Mouse (Mus musculus): ENCODE data around the gene Plpp4. TPM values are rescaled to one million over a fixed set of nuclear protein-coding genes. Genes with fewer than 3 reads are reported as not detected.

Gene Plpp4
- polyA plus RNA-seq (2012; rRNA removed): 0.26 TPM in 1 of 2 replicates, not detected in the other

DNA sequence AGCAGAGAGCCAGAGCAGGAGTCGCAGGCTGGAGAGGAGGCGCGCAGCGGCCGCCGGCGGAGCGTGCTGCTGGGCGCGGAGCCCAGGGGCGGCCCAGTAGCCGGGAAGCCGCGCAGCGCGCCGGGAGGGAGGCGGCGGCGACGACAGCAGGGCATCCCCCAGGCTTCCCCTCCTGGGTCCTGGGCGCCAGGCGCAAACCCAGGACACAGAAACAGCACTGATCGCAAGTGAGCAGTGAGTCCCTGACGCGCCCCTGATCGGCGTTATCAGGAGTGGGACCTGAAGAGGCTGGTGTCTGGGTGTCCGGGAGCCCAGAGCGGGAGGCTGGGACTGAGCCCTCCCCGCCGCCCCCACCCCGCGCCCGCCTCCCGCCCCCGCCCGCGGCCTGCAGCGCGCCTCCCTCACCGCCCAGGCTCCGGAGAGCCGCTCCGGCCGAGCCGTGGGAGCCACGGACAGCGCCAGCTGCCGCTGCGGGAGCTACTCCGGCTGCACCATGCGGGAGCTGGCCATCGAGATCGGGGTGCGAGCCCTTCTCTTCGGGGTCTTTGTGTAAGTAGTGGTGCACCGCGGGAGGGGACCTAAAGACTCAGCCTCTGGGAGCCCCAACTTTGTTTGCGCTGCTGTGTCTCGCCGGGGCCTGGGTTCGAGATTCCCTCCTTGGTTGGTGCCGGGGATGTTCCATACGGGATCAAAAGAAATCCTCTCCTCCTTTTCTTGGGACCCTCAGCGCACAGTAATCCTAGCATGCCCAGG lies at the start of gene Plpp4:
Gene Plpp4 (plus strand): TSS at position 411 of the 753 bp plus-strand sequence.
- TF ChIP-seq POLR2A (IDR thresholded peaks at IDR 0.05; ENCODE audit: control insufficient read depth, extremely low read depth, insufficient read depth, low read length, poor library complexity): no peak
- no peak for TF ChIP-seq CTCF (IDR thresholded peaks at IDR 0.05; ENCODE audit: borderline replicate concordance, control insufficient read depth, extremely low read depth, insufficient read depth, low read length, poor library complexity)
- Histone ChIP-seq H3K27me3 (ENCODE audit: control insufficient read depth, insufficient read depth, low read length) (no peaks in the 10 kb centered on the region), H3K27ac (ENCODE audit: control insufficient read depth, insufficient read depth, low read length) (no peak within 1 kb of the TSS), H3K4me3 (ENCODE audit: control insufficient read depth, insufficient read depth, low read length) (no peak within 1 kb of the TSS), H3K36me3 (ENCODE audit: control insufficient read depth, insufficient read depth, low read length) (no peaks in the 10 kb centered on the region), H3K4me1 (replicated peaks; ENCODE audit: control insufficient read depth, insufficient read depth, low read length) (no peaks in the 10 kb centered on the region)
- WGBS: 7% methylated on average over 62 of the region's 66 CpGs
- DNase-seq: no peak

DNA sequence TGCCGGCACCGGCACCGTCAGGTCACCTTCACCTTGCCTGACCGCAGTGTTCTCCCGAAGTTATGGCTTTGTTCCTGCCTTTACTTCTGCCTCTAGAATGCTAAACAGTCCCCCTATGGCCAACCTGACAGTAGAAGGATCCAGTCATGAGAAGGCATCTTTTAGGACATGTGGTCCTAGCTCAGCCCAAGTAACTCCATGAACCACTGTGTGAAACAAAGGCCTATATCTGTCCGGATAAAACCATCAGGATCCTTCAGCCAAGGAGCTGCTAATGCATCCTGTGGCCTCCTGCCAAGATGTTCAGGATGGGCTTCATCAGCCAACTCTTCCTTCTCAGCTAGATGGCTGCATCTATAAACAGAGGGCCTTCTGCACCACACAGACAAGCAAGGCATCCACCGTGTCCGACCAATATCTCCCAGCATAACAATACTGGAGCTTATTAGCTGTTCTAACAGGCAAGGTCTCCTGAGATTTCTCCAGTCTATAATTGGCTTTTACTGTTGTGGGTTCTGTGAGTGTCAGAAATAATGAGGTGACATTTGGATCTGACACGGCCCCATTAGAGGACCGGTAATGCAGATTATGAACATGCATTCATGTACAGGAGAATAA lies 40.8 kb upstream of the Plpp4 start:
- 95% methylated on average over 10 of the region's 10 CpGs for WGBS

DNA sequence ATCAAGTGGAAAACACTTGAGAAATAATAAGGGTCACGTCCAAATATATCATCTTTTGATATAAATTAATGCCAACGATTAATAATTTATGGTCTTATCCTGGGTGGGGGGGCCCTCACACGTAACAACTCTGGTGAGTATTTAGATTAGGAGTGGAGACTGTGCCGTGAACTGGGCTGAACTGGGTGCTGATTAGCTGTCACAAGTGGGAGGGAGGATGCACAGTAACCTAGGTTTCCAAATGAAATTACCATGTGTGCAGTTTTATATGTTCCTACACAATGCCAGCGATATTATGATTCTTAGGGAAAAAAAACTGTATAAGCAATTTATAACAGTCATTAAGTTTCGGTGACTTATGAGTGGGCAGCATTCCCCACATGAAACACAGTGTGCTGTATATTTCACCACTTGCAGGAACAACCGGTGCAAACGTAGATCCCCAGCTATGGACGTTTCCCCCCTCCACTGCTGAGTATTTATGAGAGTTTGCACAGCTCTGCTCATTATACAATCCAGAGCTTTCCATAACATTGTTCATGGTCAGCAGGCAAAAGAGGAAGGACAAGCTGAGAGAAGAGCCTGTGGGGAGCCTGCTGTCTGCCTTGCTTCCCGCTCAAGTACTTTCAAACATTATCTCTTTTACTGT lies 40.2 kb upstream of the Plpp4 start:
- H3K4me3 ChIP-seq (ENCODE audit: control insufficient read depth, insufficient read depth, low read length): no peak overlapping the region
- WGBS: 90% methylated on average over 10 of the region's 10 CpGs
- H3K36me3 ChIP-seq (ENCODE audit: control insufficient read depth, insufficient read depth, low read length): no peaks in the 10 kb centered on the region
- no peaks in the 10 kb centered on the region for H3K27me3 ChIP-seq (ENCODE audit: control insufficient read depth, insufficient read depth, low read length)
- TF ChIP-seq CTCF (IDR thresholded peaks at IDR 0.05; ENCODE audit: borderline replicate concordance, control insufficient read depth, extremely low read depth, insufficient read depth, low read length, poor library complexity) (no peak), POLR2A (IDR thresholded peaks at IDR 0.05; ENCODE audit: control insufficient read depth, extremely low read depth, insufficient read depth, low read length, poor library complexity) (no peak)
- H3K4me1 ChIP-seq (replicated peaks; ENCODE audit: control insufficient read depth, insufficient read depth, low read length): no peaks in the 10 kb centered on the region
- H3K27ac ChIP-seq (ENCODE audit: control insufficient read depth, insufficient read depth, low read length): no peak overlapping the region
- no peak for DNase-seq

More for the DNA sequence above, 40.8 kb upstream of the Plpp4 start:
- Histone ChIP-seq H3K27me3 (ENCODE audit: control insufficient read depth, insufficient read depth, low read length) (no peaks in the 10 kb centered on the region), H3K4me1 (replicated peaks; ENCODE audit: control insufficient read depth, insufficient read depth, low read length) (no peaks in the 10 kb centered on the region), H3K36me3 (ENCODE audit: control insufficient read depth, insufficient read depth, low read length) (no peaks in the 10 kb centered on the region), H3K27ac (ENCODE audit: control insufficient read depth, insufficient read depth, low read length) (no peak overlapping the region), H3K4me3 (ENCODE audit: control insufficient read depth, insufficient read depth, low read length) (no peak overlapping the region)
- no peak for DNase-seq
- TF ChIP-seq CTCF (IDR thresholded peaks at IDR 0.05; ENCODE audit: borderline replicate concordance, control insufficient read depth, extremely low read depth, insufficient read depth, low read length, poor library complexity): no peak

GRCm38 (mm10) chr7:129220948-129221347 lies 35.9 kb upstream of the Plpp4 start:
- Histone ChIP-seq H3K36me3 (ENCODE audit: control insufficient read depth, insufficient read depth, low read length) (no peaks in the 10 kb centered on the region), H3K4me1 (replicated peaks; ENCODE audit: control insufficient read depth, insufficient read depth, low read length) (no peaks in the 10 kb centered on the region), H3K27me3 (ENCODE audit: control insufficient read depth, insufficient read depth, low read length) (no peaks in the 10 kb centered on the region), H3K4me3 (ENCODE audit: control insufficient read depth, insufficient read depth, low read length) (no peak overlapping the region), H3K27ac (ENCODE audit: control insufficient read depth, insufficient read depth, low read length) (no peak overlapping the region)
- WGBS: 92% methylated on average over 9 of the region's 9 CpGs
- no peak for DNase-seq
- no peak for TF ChIP-seq POLR2A (IDR thresholded peaks at IDR 0.05; ENCODE audit: control insufficient read depth, extremely low read depth, insufficient read depth, low read length, poor library complexity)
- TF ChIP-seq CTCF (IDR thresholded peaks at IDR 0.05; ENCODE audit: borderline replicate concordance, control insufficient read depth, extremely low read depth, insufficient read depth, low read length, poor library complexity): no peak

DNA sequence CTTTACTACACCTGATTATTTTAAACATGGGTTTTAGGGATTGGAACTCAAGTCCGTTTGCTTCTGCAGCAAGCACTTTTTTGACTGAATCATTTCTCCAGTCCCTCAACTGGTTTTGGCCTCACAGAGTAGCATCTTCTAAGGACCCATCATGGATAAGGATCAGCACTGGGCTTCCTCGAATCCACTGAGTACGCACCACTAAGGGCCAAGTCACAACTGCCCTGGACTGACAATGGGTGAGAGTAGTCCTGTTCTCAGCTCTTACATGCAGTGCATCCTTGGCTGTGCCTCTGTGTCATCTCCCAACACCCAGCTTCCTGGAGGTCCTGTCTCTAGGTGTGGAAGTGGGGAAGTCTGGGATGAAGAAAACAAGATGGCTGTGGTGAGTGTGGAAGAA lies 35.2 kb upstream of the Plpp4 start:
- no peak for TF ChIP-seq CTCF (IDR thresholded peaks at IDR 0.05; ENCODE audit: borderline replicate concordance, control insufficient read depth, extremely low read depth, insufficient read depth, low read length, poor library complexity)
- TF ChIP-seq POLR2A (IDR thresholded peaks at IDR 0.05; ENCODE audit: control insufficient read depth, extremely low read depth, insufficient read depth, low read length, poor library complexity): no peak
- Histone ChIP-seq H3K4me3 (ENCODE audit: control insufficient read depth, insufficient read depth, low read length) (no peak overlapping the region), H3K36me3 (ENCODE audit: control insufficient read depth, insufficient read depth, low read length) (no peaks in the 10 kb centered on the region), H3K4me1 (replicated peaks; ENCODE audit: control insufficient read depth, insufficient read depth, low read length) (no peaks in the 10 kb centered on the region), H3K27me3 (ENCODE audit: control insufficient read depth, insufficient read depth, low read length) (no peaks in the 10 kb centered on the region), H3K27ac (ENCODE audit: control insufficient read depth, insufficient read depth, low read length) (no peak overlapping the region)
- no peak for DNase-seq
- 83% methylated on average over 3 of the region's 3 CpGs for WGBS

DNA sequence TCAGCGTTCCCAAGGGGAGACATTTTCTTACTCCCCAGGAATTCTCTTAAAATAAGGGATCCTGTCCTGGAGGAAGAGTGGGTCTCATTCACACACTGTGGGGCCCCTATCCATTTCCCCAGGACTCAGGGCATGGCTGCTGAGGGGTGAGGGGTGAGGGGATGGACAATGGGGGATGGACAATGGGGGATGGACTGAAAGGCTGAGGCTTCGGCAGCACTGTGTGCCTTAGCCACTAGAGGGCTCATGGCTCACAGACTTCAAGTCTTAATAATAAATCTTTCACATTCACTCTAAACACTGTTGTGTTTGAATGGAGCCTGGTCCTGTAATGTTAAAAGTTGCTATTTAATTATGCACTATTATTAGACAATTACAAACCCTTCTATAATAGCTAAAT lies 21.4 kb upstream of the Plpp4 start:
- no peak for DNase-seq
- 54% methylated on average over 2 of the region's 2 CpGs for WGBS

More for the DNA sequence above, 21.4 kb upstream of the Plpp4 start:
- TF ChIP-seq POLR2A (IDR thresholded peaks at IDR 0.05; ENCODE audit: control insufficient read depth, extremely low read depth, insufficient read depth, low read length, poor library complexity) (no peak), CTCF (IDR thresholded peaks at IDR 0.05; ENCODE audit: borderline replicate concordance, control insufficient read depth, extremely low read depth, insufficient read depth, low read length, poor library complexity) (no peak)
- no peak overlapping the region for H3K4me3 ChIP-seq (ENCODE audit: control insufficient read depth, insufficient read depth, low read length)
- no peaks in the 10 kb centered on the region for H3K4me1 ChIP-seq (replicated peaks; ENCODE audit: control insufficient read depth, insufficient read depth, low read length)
- H3K27ac ChIP-seq (ENCODE audit: control insufficient read depth, insufficient read depth, low read length): no peak overlapping the region
- H3K36me3 ChIP-seq (ENCODE audit: control insufficient read depth, insufficient read depth, low read length): no peaks in the 10 kb centered on the region
- no peaks in the 10 kb centered on the region for H3K27me3 ChIP-seq (ENCODE audit: control insufficient read depth, insufficient read depth, low read length)

Data from thymus, adult 2 months (tissue).